Mouse (Mus musculus) bone marrow, adult 2 months (tissue): ENCODE measurements around the gene Ppp2r5b. TPM values are rescaled to one million over a fixed set of nuclear protein-coding genes. Genes with fewer than 3 reads are reported as not detected.
A peak's percentile ranks its signal among the peaks of the same experiment; 100 is the strongest.

ENCODE experiments used
- H3K27ac ChIP-seq: fragments of 200-500 bp; 2 replicates; pipeline ENCODE4 v1.5.1; 2012; ENCODE audit warnings: low read depth, mild to moderate bottlenecking, control low read depth, inconsistent platforms, low read length; ENCODE audit not compliant: control insufficient read depth, poor library complexity, insufficient read depth
- H3K4me1 ChIP-seq: fragments of 200-500 bp; 2 replicates; pipeline ENCODE4 v1.6.1; 2011; ENCODE audit warnings: low read length; ENCODE audit not compliant: control insufficient read depth, insufficient read depth
- H3K4me3 ChIP-seq: fragments of 200-500 bp; replicated peaks from 2 replicates; pipeline ENCODE3; 2011; ENCODE audit warnings: mild to moderate bottlenecking, low read depth, low read length, control low read depth; ENCODE audit not compliant: control insufficient read depth
- CTCF ChIP-seq: fragments of 200-500 bp; IDR thresholded peaks from 2 replicates; pipeline ENCODE4 v1.5.1; 2011; ENCODE audit warnings: low read length, control low read depth; ENCODE audit not compliant: control insufficient read depth, insufficient read depth
- POLR2A ChIP-seq: fragments of 200-500 bp; IDR thresholded peaks from 2 replicates; pipeline ENCODE4 v1.6.1; 2011; ENCODE audit warnings: low read depth, mild to moderate bottlenecking, control low read depth, low read length, borderline replicate concordance; ENCODE audit not compliant: control insufficient read depth
- WGBS: fragments of 180-500 bp; shearing (Covaris S2); methylation state at CpG from one replicate; pipeline ENCODE4 v1.1.7; 2018; 5-methylcytosine and 5-hydroxymethylcytosine counted together
- polyA plus RNA-seq: library from polyadenylated mRNA; stranded (reverse); fragments of >200 nt; gene quantifications from 2 replicates; pipeline ENCODE4 v1.2.4, GENCODE M21; 2011; ENCODE audit warnings: low replicate concordance; ENCODE audit not compliant: missing spikeins, insufficient read depth, insufficient read length

Gene Ppp2r5b
- polyA plus RNA-seq, 1 experiment, result 43.9 TPM

DNA sequence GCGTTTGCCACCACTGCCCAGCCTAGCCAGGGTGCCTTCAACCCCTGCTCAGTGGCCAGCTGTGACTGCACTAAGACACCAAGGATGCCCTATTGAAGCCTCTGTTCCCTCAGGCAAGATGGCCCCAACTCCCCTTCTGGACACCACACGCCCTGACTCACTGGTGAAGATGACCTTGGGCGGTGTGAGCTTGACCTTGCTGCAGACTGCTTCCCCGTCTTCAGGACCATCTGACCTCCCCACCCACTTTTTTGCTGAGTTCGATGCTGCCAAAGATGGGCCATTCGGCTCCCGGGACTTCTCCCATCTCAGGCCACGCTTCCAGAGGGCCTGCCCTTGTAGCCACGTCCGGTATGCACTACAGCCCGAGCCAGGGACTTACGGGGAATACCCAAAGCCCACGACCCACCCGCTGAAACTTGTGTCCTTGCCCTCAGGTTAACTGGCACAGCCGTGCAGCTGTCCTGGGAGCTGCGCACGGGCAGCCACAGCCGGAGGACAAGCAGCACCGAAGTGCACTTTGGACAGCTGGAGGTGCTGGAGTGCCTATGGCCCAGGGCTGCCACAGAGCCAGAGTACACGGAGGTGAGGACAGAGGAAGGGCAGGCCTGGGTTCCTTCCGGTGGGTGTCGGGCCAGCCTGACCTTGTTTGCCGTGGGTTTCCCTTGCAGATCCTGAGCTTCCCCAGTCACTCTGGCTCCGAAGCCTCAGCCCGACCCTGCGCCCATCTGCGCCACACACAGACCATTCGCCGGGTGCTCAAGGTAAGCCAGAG, 12.0 kb upstream of the Ppp2r5b start:
- H3K27ac ChIP-seq, result no peak overlapping the region
- no peak overlapping the region for H3K4me3 ChIP-seq
- TF ChIP-seq CTCF (no peak), POLR2A (no peak)
- no peaks in the 10 kb centered on the region for H3K4me1 ChIP-seq
- WGBS, result 94% methylated on average over 29 of the region's 29 CpGs

DNA sequence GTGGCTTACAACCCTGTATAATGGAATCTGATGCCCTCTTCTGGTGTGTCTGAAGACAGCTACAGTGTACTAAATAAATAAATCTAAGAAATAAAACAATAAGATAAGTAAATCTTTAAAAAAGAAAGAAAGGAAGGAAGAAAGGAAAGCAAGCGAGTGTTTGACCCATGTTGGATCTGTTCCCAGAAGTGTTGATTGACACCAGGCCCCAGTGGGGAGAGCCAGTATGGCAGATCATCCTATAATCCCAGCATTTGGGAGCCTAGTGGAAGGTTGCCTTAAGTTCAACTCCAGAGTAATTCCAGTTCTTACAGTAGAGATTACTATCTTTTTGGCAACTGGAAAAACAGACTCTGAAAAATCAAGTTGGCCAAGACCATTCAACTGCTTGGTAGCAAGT, 10.1 kb upstream of the Ppp2r5b start:
- Histone ChIP-seq H3K4me3 (no peak overlapping the region), H3K4me1 (no peaks in the 10 kb centered on the region), H3K27ac (no peak overlapping the region)
- TF ChIP-seq POLR2A, result no peak
- TF ChIP-seq CTCF, result no peak
- WGBS, result 85% methylated on average over 1 of the region's 1 CpGs

- H3K4me1 ChIP-seq, result no peaks in the 10 kb centered on the region; the same call in 1 of the 2 replicates
- no peak for TF ChIP-seq CTCF
- no peak for TF ChIP-seq POLR2A
- H3K27ac ChIP-seq, result no peak overlapping the region
- WGBS, result 94% methylated on average over 5 of the region's 5 CpGs
- no peak overlapping the region for H3K4me3 ChIP-seq
Observed at GRCm38 (mm10) chr19:6243226-6243625, 7.6 kb upstream of the Ppp2r5b start.

DNA sequence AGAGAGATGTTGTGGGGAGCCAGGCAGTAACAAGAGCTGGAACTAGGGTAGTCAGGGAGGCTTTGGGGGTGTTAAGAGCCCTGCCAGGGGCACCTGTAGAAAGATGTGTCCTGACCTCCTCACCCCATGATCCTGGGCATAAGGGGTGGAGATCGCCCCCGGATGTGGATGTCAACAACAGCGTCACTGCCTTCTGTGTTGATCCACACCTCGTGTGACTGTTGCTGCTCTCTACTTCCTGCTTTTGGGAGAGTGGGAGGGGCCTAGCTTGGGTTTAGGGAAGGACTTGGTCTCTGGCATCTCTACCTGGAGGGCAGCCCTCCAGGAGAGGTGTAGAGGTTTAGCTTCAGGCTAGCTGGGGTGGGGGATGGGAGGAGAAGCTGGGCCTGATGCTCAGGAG, 6.6 kb upstream of the Ppp2r5b start:
- TF ChIP-seq CTCF (no peak), POLR2A (no peak)
- Histone ChIP-seq H3K27ac (peak overlapping the region; percentile 85), H3K4me1 (no peaks in the 10 kb centered on the region; the same call in 1 of the 2 replicates), H3K4me3 (peak overlapping the region; percentile 92)
- WGBS, result 0% methylated on average over 4 of the region's 4 CpGs

- WGBS, result under 1% methylated on average over 55 of the region's 55 CpGs
- no peaks in the 10 kb centered on the region; the same call in 1 of the 2 replicates for H3K4me1 ChIP-seq
- peak within 1 kb of the TSS; percentile 92 for H3K4me3 ChIP-seq
- H3K27ac ChIP-seq, result peak within 1 kb of the TSS; percentile 85
- TF ChIP-seq POLR2A (peak; percentile 77; the same call in 1 of the 2 replicates), CTCF (no peak)
Observed at GRCm38 (mm10) chr19:6241274-6242107, 5.8 kb upstream of the Ppp2r5b start, which contains the start of gene Atg2a. Gene Atg2a, plus strand, starts transcription at chr19:6241668.

GRCm38 (mm10) chr19:6240725-6241124, 5.1 kb upstream of the Ppp2r5b start:
- WGBS, result 51% methylated on average over 5 of the region's 5 CpGs
- TF ChIP-seq CTCF (no peak), POLR2A (no peak)
- Histone ChIP-seq H3K27ac (peak overlapping the region; percentile 69), H3K4me1 (peaks cover 2% of the 10 kb centered on the region; the same call in 1 of the 2 replicates), H3K4me3 (peak overlapping the region; percentile 24)

- Histone ChIP-seq H3K27ac (peak overlapping the region; percentile 78), H3K4me1 (peaks cover 2% of the 10 kb centered on the region; the same call in 1 of the 2 replicates), H3K4me3 (no peak overlapping the region)
- TF ChIP-seq CTCF, result no peak
- 67% methylated on average over 1 of the region's 1 CpGs for WGBS
Observed at GRCm38 (mm10) chr19:6240136-6240535, 4.5 kb upstream of the Ppp2r5b start.

DNA sequence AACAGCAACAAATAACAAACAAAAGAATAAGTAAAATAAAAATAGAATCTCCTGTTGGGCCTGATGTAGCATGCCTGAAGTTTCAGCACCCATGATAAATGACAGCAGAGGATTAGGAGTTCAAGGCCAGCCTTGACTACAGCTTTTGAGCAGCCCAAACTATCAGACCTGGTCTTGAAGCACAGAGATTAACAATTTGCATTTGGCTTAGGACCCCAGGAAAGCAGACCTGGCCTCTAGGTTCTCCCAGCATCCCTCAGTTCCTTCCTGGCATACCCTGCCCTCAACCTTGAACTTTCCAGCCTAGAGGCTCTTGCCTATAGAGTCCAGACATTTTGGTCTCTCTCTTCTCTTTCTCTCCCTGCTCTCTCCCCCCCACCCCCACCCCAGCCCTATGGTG, 3.1 kb upstream of the Ppp2r5b start:
- peaks cover 2% of the 10 kb centered on the region; the same call in 1 of the 2 replicates for H3K4me1 ChIP-seq
- H3K27ac ChIP-seq, result no peak overlapping the region
- TF ChIP-seq CTCF (no peak), POLR2A (no peak)
- H3K4me3 ChIP-seq, result no peak overlapping the region
